Mouse (Mus musculus): ENCODE measurements at regions not wholly inside any gene's neighbourhood (a gene's known extent, or its start where the extent isn't known, plus 50 kb on each side); places are given as distances from the start of the nearest gene placed in this dataset.

- TF ChIP-seq CTCF (IDR thresholded peaks at IDR 0.05; ENCODE audit: low read depth) (no peak), EP300 (optimal IDR thresholded peaks at IDR 0.05) (no peak)
- Histone ChIP-seq H3K4me2 (replicated peaks; ENCODE audit: low read depth) (no peak overlapping the region), H3K9ac (ENCODE audit: low read length) (no peak overlapping the region)
Observed at GRCm38 (mm10) chr3:118443742-118444332, 118.1 kb upstream of the Dpyd start.

GRCm38 (mm10) chr3:118445360-118445759, 116.6 kb upstream of the Dpyd start:
- no peak overlapping the region for H3K9ac ChIP-seq (ENCODE audit: low read length)
- H3K27ac ChIP-seq (replicated peaks), result no peak overlapping the region
- DNase-seq (ENCODE audit: low spot score) (no peak), ATAC-seq (ENCODE audit: low FRiP score, low TSS enrichment) (no peak)
- no peaks in the 10 kb centered on the region for H3K27me3 ChIP-seq (ENCODE audit: control insufficient read depth, insufficient read depth, low read length)
- no peak overlapping the region for H3K4me3 ChIP-seq (ENCODE audit: low read depth, low read length)
- H3K4me2 ChIP-seq (replicated peaks; ENCODE audit: low read depth), result no peak overlapping the region
- H3K9me3 ChIP-seq (ENCODE audit: control insufficient read depth, low read length), result no peaks in the 10 kb centered on the region
- no peaks in the 10 kb centered on the region for H3K36me3 ChIP-seq (ENCODE audit: control insufficient read depth, insufficient read depth, low read length)
- TF ChIP-seq EP300 (optimal IDR thresholded peaks at IDR 0.05) (no peak), CTCF (IDR thresholded peaks at IDR 0.05; ENCODE audit: low read depth) (no peak)
- H3K4me1 ChIP-seq (replicated peaks; ENCODE audit: control insufficient read depth, insufficient read depth), result no peaks in the 10 kb centered on the region
- WGBS, result 78% methylated on average over 4 of the region's 4 CpGs

More at GRCm38 (mm10) chr3:118443742-118444332, 118.1 kb upstream of the Dpyd start:
- H3K27me3 ChIP-seq (ENCODE audit: control insufficient read depth, insufficient read depth, low read length), result no peaks in the 10 kb centered on the region
- no peaks in the 10 kb centered on the region for H3K36me3 ChIP-seq (ENCODE audit: control insufficient read depth, insufficient read depth, low read length)
- ATAC-seq (ENCODE audit: low FRiP score, low TSS enrichment) (no peak), DNase-seq (ENCODE audit: low spot score) (no peak)
- H3K27ac ChIP-seq (replicated peaks), result no peak overlapping the region
- H3K4me3 ChIP-seq (ENCODE audit: low read depth, low read length), result no peak overlapping the region
- no peaks in the 10 kb centered on the region for H3K4me1 ChIP-seq (replicated peaks; ENCODE audit: control insufficient read depth, insufficient read depth)
- 48% methylated on average over 8 of the region's 8 CpGs for WGBS
- H3K9me3 ChIP-seq (ENCODE audit: control insufficient read depth, low read length), result no peaks in the 10 kb centered on the region

- ATAC-seq (ENCODE audit: low FRiP score, low TSS enrichment), result no peak
- Histone ChIP-seq H3K27ac (replicated peaks) (no peak overlapping the region), H3K9ac (ENCODE audit: low read length) (no peak overlapping the region), H3K36me3 (ENCODE audit: control insufficient read depth, insufficient read depth, low read length) (no peaks in the 10 kb centered on the region), H3K9me3 (ENCODE audit: control insufficient read depth, low read length) (no peaks in the 10 kb centered on the region), H3K4me3 (ENCODE audit: low read depth, low read length) (no peak overlapping the region), H3K4me2 (replicated peaks; ENCODE audit: low read depth) (no peak overlapping the region), H3K4me1 (replicated peaks; ENCODE audit: control insufficient read depth, insufficient read depth) (no peaks in the 10 kb centered on the region), H3K27me3 (ENCODE audit: control insufficient read depth, insufficient read depth, low read length) (no peaks in the 10 kb centered on the region)
- 81% methylated on average over 2 of the region's 2 CpGs for WGBS
- TF ChIP-seq CTCF (IDR thresholded peaks at IDR 0.05; ENCODE audit: low read depth), result no peak
- TF ChIP-seq EP300 (optimal IDR thresholded peaks at IDR 0.05), result no peak
- no peak for DNase-seq (ENCODE audit: low spot score)
Observed at GRCm38 (mm10) chr3:118459636-118460035, 102.3 kb upstream of the Dpyd start.

GRCm38 (mm10) chr3:118465611-118466010, 96.3 kb upstream of the Dpyd start:
- Histone ChIP-seq H3K4me3 (ENCODE audit: low read depth, low read length) (no peak overlapping the region), H3K27me3 (ENCODE audit: control insufficient read depth, insufficient read depth, low read length) (no peaks in the 10 kb centered on the region), H3K4me1 (replicated peaks; ENCODE audit: control insufficient read depth, insufficient read depth) (no peaks in the 10 kb centered on the region), H3K27ac (replicated peaks) (no peak overlapping the region), H3K4me2 (replicated peaks; ENCODE audit: low read depth) (no peak overlapping the region), H3K36me3 (ENCODE audit: control insufficient read depth, insufficient read depth, low read length) (no peaks in the 10 kb centered on the region), H3K9ac (ENCODE audit: low read length) (no peak overlapping the region), H3K9me3 (ENCODE audit: control insufficient read depth, low read length) (no peaks in the 10 kb centered on the region)
- ATAC-seq (ENCODE audit: low FRiP score, low TSS enrichment) (no peak), DNase-seq (ENCODE audit: low spot score) (no peak)
- WGBS, result 94% methylated on average over 2 of the region's 2 CpGs
- TF ChIP-seq CTCF (IDR thresholded peaks at IDR 0.05; ENCODE audit: low read depth) (no peak), EP300 (optimal IDR thresholded peaks at IDR 0.05) (no peak)

DNA sequence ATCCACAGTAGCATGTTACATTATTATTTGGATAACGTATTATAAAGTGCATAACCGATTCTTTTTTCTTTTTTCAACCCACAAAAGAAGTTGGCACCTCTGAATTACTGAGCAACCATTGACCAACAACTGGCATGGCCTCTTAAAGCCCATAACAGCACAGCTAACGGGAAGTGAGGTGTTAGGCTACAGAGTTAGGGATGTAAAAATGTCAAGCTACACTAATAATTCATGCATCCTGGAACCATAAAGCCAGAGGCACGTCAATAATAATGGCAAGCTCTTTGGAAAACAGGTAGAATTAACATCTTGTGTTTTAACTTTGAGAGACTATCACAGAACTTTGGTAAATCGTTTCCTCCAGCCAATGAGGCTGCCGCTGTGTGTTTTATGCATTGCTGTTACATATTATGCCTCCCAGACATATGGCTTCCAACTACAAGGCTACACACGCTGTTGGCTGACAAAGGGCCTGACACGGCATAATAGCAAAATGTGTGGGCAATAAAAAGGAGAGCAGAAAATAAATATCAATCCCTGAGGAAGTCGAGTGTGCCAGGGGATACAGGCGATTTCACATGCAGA, 89.6 kb upstream of the Dpyd start:
- no peaks in the 10 kb centered on the region for H3K36me3 ChIP-seq (ENCODE audit: control insufficient read depth, insufficient read depth, low read length)
- DNase-seq (ENCODE audit: low spot score) (no peak), ATAC-seq (ENCODE audit: low FRiP score, low TSS enrichment) (no peak)
- H3K27me3 ChIP-seq (ENCODE audit: control insufficient read depth, insufficient read depth, low read length), result no peaks in the 10 kb centered on the region
- H3K9me3 ChIP-seq (ENCODE audit: control insufficient read depth, low read length), result no peaks in the 10 kb centered on the region
- no peak overlapping the region for H3K4me2 ChIP-seq (replicated peaks; ENCODE audit: low read depth)
- 78% methylated on average over 10 of the region's 10 CpGs for WGBS
- TF ChIP-seq EP300 (optimal IDR thresholded peaks at IDR 0.05) (no peak), CTCF (IDR thresholded peaks at IDR 0.05; ENCODE audit: low read depth) (no peak)
- H3K9ac ChIP-seq (ENCODE audit: low read length), result no peak overlapping the region
- no peak overlapping the region for H3K4me3 ChIP-seq (ENCODE audit: low read depth, low read length)
- H3K27ac ChIP-seq (replicated peaks), result no peak overlapping the region
- H3K4me1 ChIP-seq (replicated peaks; ENCODE audit: control insufficient read depth, insufficient read depth), result no peaks in the 10 kb centered on the region

DNA sequence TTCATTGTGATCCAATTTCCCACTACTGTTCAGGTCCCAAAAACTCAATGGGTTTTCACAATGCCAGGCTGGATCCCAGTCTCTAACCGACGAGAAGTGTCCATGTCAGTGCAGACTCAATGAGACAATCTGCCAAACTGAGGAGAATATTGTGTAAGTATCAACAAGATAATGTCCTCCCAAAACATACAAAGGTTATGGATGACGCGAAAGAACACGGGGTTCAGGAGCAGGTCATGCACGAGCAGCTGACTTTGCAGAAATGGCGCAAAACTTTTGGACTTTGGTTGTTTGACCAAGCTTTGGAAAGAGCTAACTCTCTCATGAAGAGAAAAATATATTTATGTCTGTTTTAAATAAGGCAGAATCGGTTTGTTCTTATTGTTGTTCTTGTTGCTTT, 83.9 kb upstream of the Dpyd start:
- Histone ChIP-seq H3K9me3 (ENCODE audit: control insufficient read depth, low read length) (no peaks in the 10 kb centered on the region), H3K36me3 (ENCODE audit: control insufficient read depth, insufficient read depth, low read length) (no peaks in the 10 kb centered on the region), H3K27me3 (ENCODE audit: control insufficient read depth, insufficient read depth, low read length) (no peaks in the 10 kb centered on the region), H3K4me3 (ENCODE audit: low read depth, low read length) (no peak overlapping the region), H3K27ac (replicated peaks) (no peak overlapping the region), H3K9ac (ENCODE audit: low read length) (no peak overlapping the region), H3K4me2 (replicated peaks; ENCODE audit: low read depth) (no peak overlapping the region), H3K4me1 (replicated peaks; ENCODE audit: control insufficient read depth, insufficient read depth) (no peaks in the 10 kb centered on the region)
- TF ChIP-seq EP300 (optimal IDR thresholded peaks at IDR 0.05), result no peak
- no peak for TF ChIP-seq CTCF (IDR thresholded peaks at IDR 0.05; ENCODE audit: low read depth)
- ATAC-seq (ENCODE audit: low FRiP score, low TSS enrichment), result no peak
- no peak for DNase-seq (ENCODE audit: low spot score)
- WGBS, result 82% methylated on average over 8 of the region's 8 CpGs

Measured in stomach, postnatal 0 days (tissue).